10 mouse cellular contexts compared by ENCODE assay signal in genomic region chr11:32105750-32106646, GRCm38 (mm10).
A peak's percentile ranks its signal among the peaks of the same experiment; 100 is the strongest.
DNase-seq lines count a peak whose midpoint lies in the region; ATAC-seq lines count a peak whose summit lies in the region.
"Had no signal": no experiment of that assay in that cellular context is flagged by ENCODE, and none has a peak within 500 bp of the region (broad histone marks: within the 10 kb centered on the region; RNA-seq: fewer than 3 reads in every experiment).

No protein-coding gene starts in this region.

- peak; percentile 25 for DNase-seq in kidney, postnatal 10 days
- DNase-seq in kidney, adult 18-20 months = no peak
- peak; percentile 84 for DNase-seq in midbrain, embryonic 11.5 days (ENCODE audit: low spot score, missing footprints)
- DNase-seq in thymus, postnatal 25 days = peak; percentile 74
- no peak for DNase-seq in cerebellum, adult 8-10 months
- DNase-seq in heart, postnatal 14 days = no peak
- DNase-seq in gastrocnemius, postnatal 10 days = no peak

- H3K4me3 ChIP-seq in forebrain, embryonic 13.5 days = no peak overlapping the region
- H3K4me3 ChIP-seq in midbrain, embryonic 11.5 days (ENCODE audit: low read depth, low read length) = no peak overlapping the region
- H3K4me3 ChIP-seq: intestine, embryonic 15.5 days had no signal

- 28% methylated on average over 10 of the region's 10 CpGs for WGBS in forebrain, embryonic 13.5 days
- 32% methylated on average over 10 of the region's 10 CpGs for WGBS in midbrain, embryonic 11.5 days

- H3K36me3 ChIP-seq in forebrain, embryonic 13.5 days (ENCODE audit: poor library complexity, severe bottlenecking) = no peaks in the 10 kb centered on the region
- H3K36me3 ChIP-seq in midbrain, embryonic 11.5 days (ENCODE audit: control insufficient read depth, insufficient read depth, low read length) = no peaks in the 10 kb centered on the region
- H3K36me3 ChIP-seq: G1E; intestine, embryonic 15.5 days had no signal

- intact Hi-C loops in heart, postnatal 14 days (cut with DNase I) = no loop called here

- ATAC-seq in forebrain, embryonic 13.5 days = peak; percentile 75
- peak; percentile 56 for ATAC-seq in midbrain, embryonic 11.5 days (ENCODE audit: low FRiP score)
- ATAC-seq: intestine, embryonic 15.5 days had no signal

- H3K4me1 ChIP-seq in forebrain, embryonic 13.5 days = peaks cover 42% of the 10 kb centered on the region
- peaks cover 25% of the 10 kb centered on the region for H3K4me1 ChIP-seq in midbrain, embryonic 11.5 days (ENCODE audit: control insufficient read depth, insufficient read depth, low read length)

- no peak overlapping the region for H3K9ac ChIP-seq in forebrain, embryonic 13.5 days
- no peak overlapping the region for H3K9ac ChIP-seq in midbrain, embryonic 11.5 days (ENCODE audit: low read length)
- H3K9ac ChIP-seq: intestine, embryonic 15.5 days had no signal

- H3K27me3 ChIP-seq in forebrain, embryonic 13.5 days = no peaks in the 10 kb centered on the region
- H3K27me3 ChIP-seq in midbrain, embryonic 11.5 days (ENCODE audit: control insufficient read depth, insufficient read depth, low read length) = no peaks in the 10 kb centered on the region
- H3K27me3 ChIP-seq: intestine, embryonic 15.5 days had no signal

- H3K4me2 ChIP-seq in forebrain, embryonic 13.5 days = no peak overlapping the region
- no peak overlapping the region for H3K4me2 ChIP-seq in midbrain, embryonic 11.5 days
- H3K4me2 ChIP-seq: intestine, embryonic 15.5 days had no signal

- peak overlapping the region; percentile 60 for H3K27ac ChIP-seq in forebrain, embryonic 13.5 days
- H3K27ac ChIP-seq in midbrain, embryonic 11.5 days (ENCODE audit: low read depth, low read length) = peak overlapping the region; percentile 41; the same call in 1 of the 2 replicates
- H3K27ac ChIP-seq: intestine, embryonic 15.5 days had no signal

- 0 out of 2 replicates have a peak, but pooled peaks cover 4% of the 10 kb centered on the region for H3K9me3 ChIP-seq in forebrain, embryonic 13.5 days (replicated peaks)
- no peaks in the 10 kb centered on the region for H3K9me3 ChIP-seq in midbrain, embryonic 11.5 days (ENCODE audit: control insufficient read depth, low read length)
- H3K9me3 ChIP-seq: G1E; intestine, embryonic 15.5 days had no signal

Comparison
In these comparisons a context has a peak if more than half of its experiments do, and no peak if none do; other contexts are left out.
1. DNase-seq: peak in kidney, postnatal 10 days (single experiment), midbrain, embryonic 11.5 days (single experiment) and thymus, postnatal 25 days (single experiment); none in kidney, adult 18-20 months (single experiment), cerebellum, adult 8-10 months (single experiment), heart, postnatal 14 days (0 of 2) and gastrocnemius, postnatal 10 days (single experiment).